ENCODE assay signal across 1 mouse cellular context in genomic region chr2:165074937-165075336, GRCm38 (mm10).
TF ChIP-seq lines count a peak whose summit lies in the region.

No protein-coding gene starts in this region.

TF ChIP-seq in CH12.LX, 34 proteins besides CTCF, POLR2A, EP300 and RAD21 (continued from another document):
- TF ChIP-seq POLR2AphosphoS2 (IDR thresholded peaks at IDR 0.05; ENCODE audit: low read depth, low read length): no peak
- no peak for TF ChIP-seq CHD2 (IDR thresholded peaks at IDR 0.05; ENCODE audit: low read length)
- TF ChIP-seq TBP (conservative IDR thresholded peaks at IDR 0.05; ENCODE audit: low read depth, low read length): no peak
- no peak for TF ChIP-seq MXI1 (IDR thresholded peaks at IDR 0.05; ENCODE audit: low read depth, low read length)
- no peak for TF ChIP-seq HCFC1 (IDR thresholded peaks at IDR 0.05; ENCODE audit: low read depth, low read length)
- TF ChIP-seq JUN (IDR thresholded peaks at IDR 0.05; ENCODE audit: insufficient read depth, low read depth, low read length): no peak
- TF ChIP-seq SMC3 (IDR thresholded peaks at IDR 0.05; ENCODE audit: low read depth, low read length): peak; percentile 96
- peak; percentile 35; the same call in 1 of the 2 replicates for TF ChIP-seq NELFE (IDR thresholded peaks at IDR 0.05; ENCODE audit: low read depth, low read length)
TF ChIP-seq in CH12.LX: peak in this region for 4.
